Comparison of ENCODE assay signal across 8 mouse cellular contexts in the genomic region with DNA sequence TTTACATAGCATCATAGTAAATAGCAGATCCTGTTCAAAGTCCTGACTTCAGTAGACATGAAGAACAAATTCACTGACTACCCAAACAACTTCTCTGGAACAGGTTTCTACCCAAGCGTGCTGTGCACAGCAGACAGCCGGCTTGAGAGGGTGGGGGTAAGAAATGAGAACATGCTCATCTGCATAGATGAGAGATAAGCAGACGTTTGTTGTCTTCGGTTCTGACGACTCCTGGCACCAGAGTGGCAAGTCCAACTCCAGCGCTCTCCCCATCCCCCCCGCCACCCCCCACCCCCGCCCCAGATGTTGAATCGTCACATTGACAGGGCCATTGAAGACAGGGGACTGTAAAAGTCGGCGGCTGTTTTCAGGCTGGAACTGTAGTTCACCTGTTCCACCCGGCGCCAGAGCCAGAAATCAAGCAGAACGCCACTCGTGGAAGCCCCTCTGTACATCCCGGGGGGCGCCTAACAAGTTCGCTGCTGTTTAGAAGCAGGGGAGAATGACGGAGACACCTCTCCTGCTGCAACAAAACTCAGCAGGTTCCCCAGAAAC. TPM values are rescaled to one million over a fixed set of nuclear protein-coding genes. Genes with fewer than 3 reads are reported as not detected.
DNase-seq lines count a peak whose midpoint lies in the region; ATAC-seq and TF ChIP-seq lines count a peak whose summit lies in the region.

No protein-coding gene starts in this region.

- under 1% methylated on average over 19 of the region's 19 CpGs for WGBS in midbrain, embryonic 14.5 days
- WGBS in thymus, adult 2 months, result under 1% methylated on average over 19 of the region's 19 CpGs

- peak in 1 of 2 experiments; percentile 31; a peak in 1 of 4 replicates for TF ChIP-seq POLR2A in MEL (IDR thresholded peaks at IDR 0.05; ENCODE audit: control insufficient read depth in 1 of 2, insufficient read depth in 1 of 2, low read depth in 1 of 2, low read length in 2 of 2, poor library complexity in 1 of 2)
- peak; percentile 42; the same call in 1 of the 2 replicates for TF ChIP-seq POLR2A in thymus, adult 2 months (IDR thresholded peaks at IDR 0.05; ENCODE audit: control insufficient read depth, extremely low read depth, insufficient read depth, low read length, poor library complexity)

- peaks cover 6% of the 10 kb centered on the region for H3K79me2 ChIP-seq in MEL (ENCODE audit: control insufficient read depth, insufficient read depth, low read length, poor library complexity)

- peak overlapping the region; percentile 56 for H3K27ac ChIP-seq in MEL (ENCODE audit: control insufficient read depth, low read depth, low read length)
- H3K27ac ChIP-seq in midbrain, embryonic 14.5 days (replicated peaks; ENCODE audit: low read depth, low read length), result no peak overlapping the region
- peak overlapping the region; percentile 53; the same call in 1 of the 2 replicates for H3K27ac ChIP-seq in thymus, adult 2 months (ENCODE audit: control insufficient read depth, insufficient read depth, low read length)

- no peak for TF ChIP-seq EP300 in MEL (IDR thresholded peaks at IDR 0.05; ENCODE audit: low read depth in 1 of 2, low read length in 2 of 2)

- H3K4me3 ChIP-seq in MEL (ENCODE audit: control insufficient read depth in 1 of 2, insufficient read depth in 1 of 2, low read depth in 2 of 2, low read length in 2 of 2), result peak overlapping the region; percentile 80 to 99
- peak overlapping the region; percentile 83 for H3K4me3 ChIP-seq in midbrain, embryonic 14.5 days (replicated peaks; ENCODE audit: low read depth, low read length)
- peak overlapping the region; percentile 98 for H3K4me3 ChIP-seq in thymus, adult 2 months (ENCODE audit: control insufficient read depth, insufficient read depth, low read length)

- H3K27me3 ChIP-seq in MEL (ENCODE audit: control insufficient read depth in 1 of 2, insufficient read depth in 2 of 2, low read length in 2 of 2), result no peaks in the 10 kb centered on the region
- H3K27me3 ChIP-seq in midbrain, embryonic 14.5 days (ENCODE audit: control insufficient read depth, insufficient read depth, low read length), result peaks cover 7% of the 10 kb centered on the region; the same call in 1 of the 2 replicates
- H3K27me3 ChIP-seq in thymus, adult 2 months (ENCODE audit: control insufficient read depth, insufficient read depth, low read length), result no peaks in the 10 kb centered on the region

- peaks cover 0 to 9% of the 10 kb centered on the region in 2 experiments; a peak in 2 of 4 replicates for H3K36me3 ChIP-seq in MEL (ENCODE audit: control insufficient read depth in 1 of 2, insufficient read depth in 2 of 2, low read length in 2 of 2)
- no peaks in the 10 kb centered on the region for H3K36me3 ChIP-seq in midbrain, embryonic 14.5 days (ENCODE audit: control insufficient read depth, insufficient read depth, low read length)
- no peaks in the 10 kb centered on the region for H3K36me3 ChIP-seq in thymus, adult 2 months (ENCODE audit: control insufficient read depth, insufficient read depth, low read length)

- DNase-seq in layer of hippocampus, adult 11-12 months (ENCODE audit: low spot score), result peak; percentile 20
- no peak for DNase-seq in layer of hippocampus, adult 9-10 months (ENCODE audit: low spot score)
- DNase-seq in MEL (ENCODE audit: low read depth, low spot score), result peak; percentile 78
- peak; percentile 20 for DNase-seq in embryo, embryonic 9.5 days (ENCODE audit: extremely low spot score)
- DNase-seq in induced T-regulatory cell, adult 2 months (ENCODE audit: low read depth), result peak; percentile 53
- peak; percentile 32 for DNase-seq in midbrain, embryonic 14.5 days
- DNase-seq in thymus, adult 2 months, result peak; percentile 23
- DNase-seq in frontal cortex, postnatal 14 days (ENCODE audit: low spot score in 2 of 2), result no peak

- no peak for TF ChIP-seq CTCF in MEL (IDR thresholded peaks at IDR 0.05 in 2 of 3, conservative IDR thresholded peaks at IDR 0.05 in 1 of 3; ENCODE audit: control insufficient read depth in 1 of 3, insufficient read depth in 1 of 3, low read depth in 2 of 3, low read length in 3 of 3, poor library complexity in 1 of 3, severe bottlenecking in 1 of 3)
- TF ChIP-seq CTCF in thymus, adult 2 months (IDR thresholded peaks at IDR 0.05; ENCODE audit: borderline replicate concordance, control insufficient read depth, extremely low read depth, insufficient read depth, low read length, poor library complexity), result no peak

- no peak for TF ChIP-seq RAD21 in MEL (IDR thresholded peaks at IDR 0.05; ENCODE audit: low read depth, low read length)

- H3K9ac ChIP-seq in MEL (ENCODE audit: control insufficient read depth, low read depth, low read length, poor library complexity, severe bottlenecking), result peak overlapping the region; percentile 94
- H3K9ac ChIP-seq in midbrain, embryonic 14.5 days (replicated peaks; ENCODE audit: low read length), result peak overlapping the region; percentile 76

- ATAC-seq in midbrain, embryonic 14.5 days (ENCODE audit: low FRiP score, low TSS enrichment), result peak; percentile 3; the same call in 1 of the 2 replicates

- H3K9me3 ChIP-seq in MEL (replicated peaks; ENCODE audit: insufficient read depth, low read length), result no peaks in the 10 kb centered on the region
- H3K9me3 ChIP-seq in midbrain, embryonic 14.5 days (ENCODE audit: control insufficient read depth, low read length), result no peaks in the 10 kb centered on the region

- H3K4me1 ChIP-seq in MEL (ENCODE audit: control insufficient read depth in 1 of 2, insufficient read depth in 2 of 2, low read length in 2 of 2), result peaks cover 4 to 14% of the 10 kb centered on the region in 2 experiments
- H3K4me1 ChIP-seq in midbrain, embryonic 14.5 days (ENCODE audit: control insufficient read depth, insufficient read depth, low read length), result peaks cover 15% of the 10 kb centered on the region
- H3K4me1 ChIP-seq in thymus, adult 2 months (replicated peaks; ENCODE audit: control insufficient read depth, insufficient read depth, low read length), result peaks cover 21% of the 10 kb centered on the region

- H3K4me2 ChIP-seq in midbrain, embryonic 14.5 days (ENCODE audit: low read length), result peak overlapping the region; percentile 96

TF ChIP-seq in MEL, 35 proteins besides CTCF, POLR2A, EP300 and RAD21:
- TF ChIP-seq KAT2A (conservative IDR thresholded peaks at IDR 0.05; ENCODE audit: low read depth, low read length) (no peak), GATA1 (IDR thresholded peaks at IDR 0.05; ENCODE audit: low read depth, low read length) (peak; percentile 72), ZKSCAN1 (IDR thresholded peaks at IDR 0.05; ENCODE audit: low read depth, low read length) (no peak), MAX (IDR thresholded peaks at IDR 0.05; ENCODE audit: low read length) (no peak), SIN3A (IDR thresholded peaks at IDR 0.05; ENCODE audit: low read length) (peak; percentile 65; the same call in 1 of the 2 replicates), BHLHE40 (IDR thresholded peaks at IDR 0.05; ENCODE audit: borderline replicate concordance, low read depth, low read length) (no peak), MYC (IDR thresholded peaks at IDR 0.05; ENCODE audit: low read depth, low read length) (no peak), TBP (IDR thresholded peaks at IDR 0.05; ENCODE audit: low read depth, low read length) (no peak), MEF2A (IDR thresholded peaks at IDR 0.05; ENCODE audit: extremely low read depth, insufficient replicate concordance, low read depth, low read length, poor library complexity, severe bottlenecking) (no peak), HCFC1 (IDR thresholded peaks at IDR 0.05; ENCODE audit: low read depth, low read length) (no peak), POLR2AphosphoS5 (IDR thresholded peaks at IDR 0.05; ENCODE audit: borderline replicate concordance, low read depth, low read length) (no peak), E2F4 (IDR thresholded peaks at IDR 0.05; ENCODE audit: borderline replicate concordance, low read depth, low read length) (no peak), NRF1 (IDR thresholded peaks at IDR 0.05; ENCODE audit: insufficient read depth, low read depth, low read length, poor library complexity, severe bottlenecking) (no peak), CHD1 (IDR thresholded peaks at IDR 0.05; ENCODE audit: low read depth, low read length) (0 out of 2 replicates have a peak, but pooled peaks have one; percentile 55), ETS1 (IDR thresholded peaks at IDR 0.05; ENCODE audit: low read depth, low read length) (0 out of 2 replicates have a peak, but pooled peaks have one; percentile 34), MAZ (IDR thresholded peaks at IDR 0.05; ENCODE audit: low read depth, low read length) (peak; percentile 68; the same call in 1 of the 2 replicates), USF2 (IDR thresholded peaks at IDR 0.05; ENCODE audit: borderline replicate concordance in 1 of 2, insufficient read depth in 1 of 2, low read depth in 1 of 2, low read length in 2 of 2) (no peak), MXI1 (IDR thresholded peaks at IDR 0.05; ENCODE audit: low read depth, low read length) (peak; percentile 55), JUND (IDR thresholded peaks at IDR 0.05; ENCODE audit: low read depth, low read length) (no peak), ZMIZ1 (IDR thresholded peaks at IDR 0.05; ENCODE audit: low read depth, low read length) (no peak)

RNA-seq across cellular contexts. Expression of a gene that starts 0.7 kb away (rescaled TPM):
- 3.0 and 3.4 TPM in 2 replicates for total RNA-seq in MEL (2012; rRNA removed)
- polyA plus RNA-seq in MEL (2012; ENCODE audit: insufficient read depth in 1 of 2, insufficient read length in 2 of 2, low read depth in 1 of 2, low replicate concordance in 2 of 2, missing spikeins in 1 of 2), result 1 to 10 TPM in 1 of 2 experiments, not detected in 1; 10.0 TPM
- polyA plus RNA-seq in midbrain, embryonic 14.5 days (2014; fragmentation: Nextera tagmentation; extraction: Ambion mirVana), result 1.4 and 2.1 TPM in 2 replicates
- polyA plus RNA-seq in thymus, adult 2 months (2012; rRNA removed), result 5.0 TPM in 2 replicates

Comparison
In these comparisons a context has a peak if more than half of its experiments do, and no peak if none do; other contexts are left out.
1. DNase-seq: peak in layer of hippocampus, adult 11-12 months (single experiment), MEL (single experiment), embryo, embryonic 9.5 days (single experiment), induced T-regulatory cell, adult 2 months (single experiment), midbrain, embryonic 14.5 days (single experiment) and thymus, adult 2 months (single experiment); none in layer of hippocampus, adult 9-10 months (single experiment) and frontal cortex, postnatal 14 days (0 of 2).
2. Peak in every context shown above with its lines, with median percentiles within 50 percentile points of each other: H3K4me3 ChIP-seq.